Mouse (Mus musculus): ENCODE results near the gene Specc1. TPM values are rescaled to one million over a fixed set of nuclear protein-coding genes. Genes with fewer than 3 reads are reported as not detected.

Gene Specc1
- total RNA-seq, 2 experiments from 2014 or later: 243 to 459 TPM

GRCm38 (mm10) chr11:62035220-62035619 is 78.7 kb downstream of the Specc1 start:
- ATAC-seq (replicated peaks; ENCODE audit: low FRiP score, poor library complexity, severe bottlenecking): no peak

DNA sequence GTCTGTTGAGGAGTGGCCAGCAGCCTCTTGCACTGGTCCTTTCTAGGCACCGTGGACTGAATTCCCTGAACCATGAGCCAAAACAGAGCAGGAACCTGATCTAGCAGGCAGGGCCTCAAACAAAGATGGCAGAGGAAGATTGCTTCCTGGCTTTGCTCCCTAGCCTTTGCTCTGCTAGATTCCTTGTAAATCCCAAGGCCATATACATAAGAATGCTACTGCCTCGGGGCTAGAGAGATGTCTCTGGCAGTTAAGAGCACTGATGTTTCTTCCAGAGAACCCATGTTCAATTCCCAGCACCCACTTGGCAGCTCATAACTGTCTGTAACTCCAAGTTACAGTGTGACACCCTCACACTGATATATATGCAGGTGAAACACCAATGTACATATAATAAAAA is 83.6 kb downstream of the Specc1 start:
- ATAC-seq (replicated peaks; ENCODE audit: low FRiP score, poor library complexity, severe bottlenecking): no peak

GRCm38 (mm10) chr11:62044627-62045026 is 88.1 kb downstream of the Specc1 start:
- no peak for ATAC-seq (replicated peaks; ENCODE audit: low FRiP score, poor library complexity, severe bottlenecking)

- no peak for ATAC-seq (replicated peaks; ENCODE audit: low FRiP score, poor library complexity, severe bottlenecking)
These were observed 89.4 kb downstream of the Specc1 start for GRCm38 (mm10) chr11:62045964-62046363.

DNA sequence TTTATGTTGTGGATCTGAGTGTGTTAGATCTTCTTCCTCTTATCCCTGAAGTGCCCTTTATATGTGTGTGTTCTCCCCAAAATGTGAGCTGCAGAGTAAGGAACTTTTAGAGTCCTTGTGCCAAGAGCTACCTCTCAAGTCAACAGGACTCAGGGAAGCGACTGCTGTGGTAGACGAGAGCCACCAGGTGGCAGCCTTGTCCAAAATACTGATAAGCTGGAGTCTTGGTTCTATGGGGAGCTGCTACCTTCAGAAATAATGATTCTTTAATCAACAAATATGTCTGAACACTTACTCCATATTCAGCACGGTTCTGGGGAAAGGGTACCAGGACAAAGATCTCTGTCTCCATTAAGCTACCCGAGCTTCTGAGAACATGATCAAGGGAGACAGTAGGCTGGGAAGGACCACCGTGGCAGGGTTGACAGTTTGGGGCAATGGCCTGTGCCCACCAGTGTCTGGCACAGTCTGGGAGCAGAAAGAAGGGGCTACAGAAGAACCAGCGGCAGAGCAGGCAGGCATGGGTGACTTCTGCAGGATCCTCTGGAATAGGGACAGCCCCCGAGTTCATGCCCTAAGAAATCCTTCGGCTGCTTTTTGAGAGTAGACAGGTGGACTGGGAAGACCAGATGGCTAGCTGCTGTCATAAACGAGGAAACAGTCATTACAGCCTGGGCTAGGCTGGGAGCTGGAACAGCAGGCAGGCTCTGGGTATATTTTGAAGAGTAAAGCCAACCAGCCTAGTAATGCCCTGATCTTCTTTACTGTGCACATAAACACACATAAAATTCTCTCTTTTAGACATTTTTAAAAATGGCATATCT is 91.5 kb downstream of the Specc1 start:
- peak; percentile 72 for ATAC-seq (replicated peaks; ENCODE audit: low FRiP score, poor library complexity, severe bottlenecking)

- no peak for ATAC-seq (replicated peaks; ENCODE audit: low FRiP score, poor library complexity, severe bottlenecking)
These were observed 92.6 kb downstream of the Specc1 start for GRCm38 (mm10) chr11:62049170-62049569.

DNA sequence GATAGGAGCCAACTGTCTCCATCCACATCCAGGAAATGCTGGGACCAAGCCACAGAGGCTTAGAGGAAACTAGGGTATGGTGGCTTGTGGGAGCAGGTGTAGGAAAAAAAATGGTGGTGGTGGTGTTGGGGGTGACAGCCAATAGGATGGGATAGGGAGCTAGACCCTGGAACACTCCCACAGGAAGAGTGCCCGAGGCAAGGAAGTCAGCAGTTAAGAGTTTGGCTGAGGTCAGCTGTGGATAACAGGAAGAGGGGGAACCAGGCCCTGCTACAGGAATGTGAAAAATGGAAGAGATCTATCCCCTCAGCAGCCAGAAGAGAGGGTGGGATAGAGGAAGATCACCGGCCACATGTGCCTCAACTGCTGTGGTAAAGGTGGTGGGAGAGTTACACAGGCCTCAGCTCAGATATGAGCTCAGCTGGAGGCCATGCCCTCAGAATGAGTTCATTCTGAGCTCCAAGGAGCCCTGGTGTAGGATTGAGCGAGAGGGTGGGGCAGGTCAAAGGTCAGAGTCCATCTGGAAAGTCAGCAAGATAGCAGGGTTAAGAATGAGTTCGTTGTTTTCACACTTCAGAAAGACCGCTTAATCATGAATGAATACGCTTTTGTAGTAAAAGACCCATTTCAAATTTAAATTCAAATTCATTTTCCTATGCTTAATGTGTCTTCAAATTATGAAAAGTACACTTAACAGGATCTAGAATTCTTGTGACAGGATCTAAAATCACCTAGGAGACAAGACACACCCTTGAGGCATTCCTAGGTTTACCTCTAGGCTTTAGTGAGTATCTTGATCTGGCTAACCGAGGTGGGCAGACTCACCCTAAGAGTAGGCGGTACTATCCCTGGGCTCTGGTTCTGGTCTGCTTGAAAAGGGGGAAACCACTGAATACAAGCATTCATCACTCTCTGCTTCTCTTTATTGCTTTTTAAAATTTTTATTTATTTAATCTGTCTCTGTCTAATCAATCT is 94.1 kb downstream of the Specc1 start:
- ATAC-seq (replicated peaks; ENCODE audit: low FRiP score, poor library complexity, severe bottlenecking): no peak

DNA sequence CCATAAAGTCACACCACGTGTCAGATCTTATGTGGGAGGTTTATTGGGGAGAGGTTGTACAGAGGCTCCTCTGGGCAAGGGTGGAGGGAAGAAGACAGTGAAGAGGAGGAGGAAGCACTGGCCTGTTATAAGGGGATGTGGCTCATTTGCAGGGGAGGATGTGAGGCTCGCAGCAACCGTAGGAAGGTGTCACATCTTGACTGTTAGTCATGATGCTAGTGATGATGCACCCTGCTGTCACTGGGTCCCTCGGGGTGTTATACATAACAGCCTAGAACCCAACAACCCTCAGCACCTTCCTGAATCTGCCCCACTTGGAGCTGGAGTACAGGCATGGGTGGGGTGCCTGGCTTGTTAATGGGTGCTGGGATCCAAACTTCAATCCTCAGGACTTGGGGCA is 94.9 kb downstream of the Specc1 start:
- ATAC-seq (replicated peaks; ENCODE audit: low FRiP score, poor library complexity, severe bottlenecking): no peak

DNA sequence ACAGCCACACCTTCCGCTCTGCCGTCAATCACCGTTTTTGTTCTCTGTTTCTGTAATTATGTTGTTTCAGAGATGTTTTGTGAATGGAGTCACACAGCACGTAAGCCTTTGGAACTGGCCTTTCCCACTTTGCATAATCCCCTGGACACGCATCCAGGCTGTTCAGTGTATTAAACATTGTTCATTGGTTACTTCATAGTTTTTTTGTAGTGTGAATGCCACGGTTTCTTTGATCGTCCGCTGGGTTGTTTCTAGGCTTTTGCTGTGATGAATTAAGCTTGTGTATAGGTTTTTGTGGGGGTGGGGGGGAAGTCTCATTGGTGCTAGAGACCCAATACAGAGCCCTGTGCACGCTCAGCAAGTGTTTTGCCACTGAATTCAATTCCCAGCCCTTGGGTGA is 97.4 kb downstream of the Specc1 start:
- ATAC-seq (replicated peaks; ENCODE audit: low FRiP score, poor library complexity, severe bottlenecking): no peak

- ATAC-seq (replicated peaks; ENCODE audit: low FRiP score, poor library complexity, severe bottlenecking): no peak
These were observed 108.0 kb downstream of the Specc1 start for GRCm38 (mm10) chr11:62064565-62064964.

DNA sequence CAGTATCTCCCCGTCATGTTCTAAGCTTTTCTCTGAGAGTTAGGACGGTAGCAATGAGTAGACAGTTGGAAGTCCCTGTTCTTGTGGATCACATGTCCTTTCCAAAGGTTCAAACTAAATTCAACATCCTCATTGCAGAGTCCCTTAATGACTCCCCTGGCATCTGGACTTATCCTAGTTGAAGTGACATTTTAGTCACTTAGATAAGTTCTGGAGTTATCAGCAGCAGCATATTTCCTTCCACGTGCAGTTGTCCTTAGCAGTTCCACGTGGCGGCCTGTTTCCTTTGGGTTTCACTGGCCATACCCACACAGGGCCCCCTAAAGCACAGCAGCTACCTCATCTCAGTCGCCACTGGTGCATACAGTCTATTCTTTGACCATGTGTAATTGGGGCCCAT is 109.1 kb downstream of the Specc1 start:
- no peak for ATAC-seq (replicated peaks; ENCODE audit: low FRiP score, poor library complexity, severe bottlenecking)

DNA sequence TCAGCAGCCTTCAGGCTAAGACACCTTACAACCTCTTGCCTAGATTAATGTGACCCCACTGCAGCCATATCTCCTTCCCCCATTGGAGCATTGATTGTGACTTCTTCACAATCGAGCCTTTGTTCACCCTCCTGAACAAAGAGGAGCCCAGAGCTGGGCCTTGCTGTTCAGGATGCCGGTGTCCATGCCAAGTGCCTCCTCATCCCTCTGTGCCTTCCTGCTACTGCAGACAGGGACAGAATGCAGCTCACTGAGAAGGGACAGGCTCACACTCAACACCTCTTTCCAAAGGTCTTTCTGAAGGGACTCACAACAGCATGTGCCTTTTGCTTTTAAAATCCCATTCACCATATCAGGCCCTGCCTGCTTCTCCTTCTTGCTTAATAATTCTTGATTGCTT is 113.0 kb downstream of the Specc1 start:
- ATAC-seq (replicated peaks; ENCODE audit: low FRiP score, poor library complexity, severe bottlenecking): no peak

GRCm38 (mm10) chr11:62070206-62070605 is 113.6 kb downstream of the Specc1 start:
- no peak for ATAC-seq (replicated peaks; ENCODE audit: low FRiP score, poor library complexity, severe bottlenecking)

DNA sequence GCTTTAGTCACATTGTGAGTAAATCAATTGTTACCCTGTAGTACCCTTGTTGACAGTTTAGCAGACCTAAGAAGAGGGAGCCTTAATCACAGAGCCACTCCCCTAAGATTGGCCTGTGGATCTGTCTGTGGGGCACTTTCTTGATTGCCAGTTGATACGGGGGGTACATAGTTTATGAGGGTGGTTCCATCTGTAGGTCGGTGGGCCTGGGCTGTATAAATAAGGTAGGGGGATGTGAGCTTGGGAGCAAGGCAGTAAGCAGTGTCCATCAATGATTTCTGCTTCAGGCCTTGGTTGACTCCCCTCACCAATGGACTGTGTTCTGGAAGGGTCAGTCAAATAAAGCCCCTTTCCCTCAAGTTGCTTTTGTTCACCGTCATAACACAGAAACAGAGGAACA is 115.8 kb downstream of the Specc1 start:
- ATAC-seq (replicated peaks; ENCODE audit: low FRiP score, poor library complexity, severe bottlenecking): no peak

- no peak for ATAC-seq (replicated peaks; ENCODE audit: low FRiP score, poor library complexity, severe bottlenecking)
These were observed 117.1 kb downstream of the Specc1 start for GRCm38 (mm10) chr11:62073575-62074140.

DNA sequence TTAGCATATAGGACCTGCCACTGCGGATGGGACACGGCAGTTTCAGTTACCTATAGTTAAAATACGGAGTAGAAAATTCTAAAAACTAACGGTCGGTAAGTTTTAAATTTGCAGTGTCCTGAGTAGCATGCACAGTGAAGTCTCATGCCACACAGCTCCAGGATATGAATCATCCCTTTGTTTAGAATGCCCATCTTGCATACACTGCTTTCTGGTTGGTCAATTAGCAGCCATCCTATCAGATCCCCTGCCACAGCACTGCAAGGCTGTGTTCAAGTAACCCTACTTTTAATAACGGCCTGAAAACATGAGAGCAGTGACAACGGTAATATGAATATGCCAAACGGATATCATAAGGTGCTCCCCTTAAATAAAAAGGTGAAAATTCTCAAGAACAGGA is 118.0 kb downstream of the Specc1 start:
- ATAC-seq (replicated peaks; ENCODE audit: low FRiP score, poor library complexity, severe bottlenecking): no peak

- no peak for ATAC-seq (replicated peaks; ENCODE audit: low FRiP score, poor library complexity, severe bottlenecking)
These were observed 118.5 kb downstream of the Specc1 start for GRCm38 (mm10) chr11:62075071-62075470.

DNA sequence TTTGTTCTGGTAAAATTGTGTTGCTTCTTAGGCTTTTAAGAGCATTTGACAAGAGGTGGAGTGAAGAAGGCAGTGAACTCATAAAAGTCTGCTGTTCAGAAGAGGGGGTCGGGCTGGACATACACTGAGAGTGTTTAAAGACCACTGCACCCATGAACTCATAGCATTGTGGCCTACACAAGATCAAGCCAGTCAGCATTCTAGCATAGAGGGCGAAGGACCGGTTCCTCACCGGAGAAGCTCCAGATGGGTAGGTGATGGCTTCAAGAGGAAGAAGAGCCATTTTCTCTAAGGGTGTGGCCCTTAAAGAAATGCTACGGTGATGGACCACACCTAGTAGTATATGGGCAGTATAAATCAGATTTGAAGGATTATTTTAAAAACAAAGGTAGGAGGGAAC is 119.0 kb downstream of the Specc1 start:
- no peak for ATAC-seq (replicated peaks; ENCODE audit: low FRiP score, poor library complexity, severe bottlenecking)

DNA sequence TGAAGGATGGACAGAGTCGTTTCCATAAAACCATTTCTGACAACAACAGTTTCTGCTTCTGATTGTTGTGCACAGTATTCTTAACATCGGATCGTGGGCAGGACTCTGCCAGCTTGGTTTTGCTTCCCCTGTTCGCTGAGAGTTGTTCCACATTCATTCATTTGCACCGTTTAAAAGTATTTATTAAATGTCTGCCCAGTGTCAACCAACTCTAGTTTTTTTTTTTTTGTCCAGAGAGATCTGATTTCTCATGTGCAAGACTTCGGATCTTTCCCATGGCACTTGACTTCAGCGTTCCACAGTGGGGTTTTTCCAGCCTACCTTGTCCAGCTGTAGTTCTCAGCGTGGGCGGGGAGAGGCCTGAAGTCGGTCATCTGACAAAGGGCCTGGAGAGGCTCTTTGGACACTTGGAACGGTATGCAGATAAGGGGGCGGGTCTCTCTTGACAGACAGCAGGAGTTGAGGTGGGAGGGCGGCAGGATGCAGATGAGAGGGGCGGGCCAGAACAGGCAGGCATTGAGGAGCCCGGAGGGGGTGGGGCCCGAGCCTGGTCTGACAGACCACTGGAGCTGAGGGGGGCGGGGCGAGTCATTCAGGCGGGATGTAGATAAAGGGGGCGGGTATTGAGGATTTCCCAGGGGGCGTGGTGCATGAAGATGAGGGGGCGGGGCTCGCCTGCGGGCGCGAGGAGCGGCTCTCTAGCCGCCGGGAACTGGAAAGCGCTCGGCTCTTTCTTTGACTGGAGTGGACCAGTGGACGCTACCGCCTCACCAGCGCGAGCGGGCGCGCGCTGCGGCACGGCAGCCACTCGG is 120.0 kb downstream of the Specc1 start:
- ATAC-seq (replicated peaks; ENCODE audit: low FRiP score, poor library complexity, severe bottlenecking): peak; percentile 95
